Mouse (Mus musculus) ES-E14 (cell line): Measurements from ENCODE around the gene Emc9. TPM values are rescaled to one million over a fixed set of nuclear protein-coding genes. Genes with fewer than 3 reads are reported as not detected.
A peak's percentile ranks its signal among the peaks of the same experiment; 100 is the strongest.

Experiments
- DNase-seq: peaks from one replicate; pipeline ENCODE4 v3.0.0-alpha.2; 2013; ENCODE audit warnings: low read depth, low spot score
- H3K27ac ChIP-seq: 2 replicates; pipeline ENCODE4 v1.5.1; 2012; ENCODE audit warnings: low read depth, mild to moderate bottlenecking, low read length, moderate library complexity, mixed read lengths; ENCODE audit not compliant: poor library complexity, insufficient read depth, severe bottlenecking
- H3K36me3 ChIP-seq: 2 replicates; pipeline ENCODE4 v1.6.1; 2012; ENCODE audit warnings: mild to moderate bottlenecking, low read length, moderate library complexity, mixed read lengths; ENCODE audit not compliant: control insufficient read depth, poor library complexity, insufficient read depth, severe bottlenecking
- H3K4me1 ChIP-seq, 2 experiments: fragments of 150-350 bp in 1 of 2; sonication (generic) in 1 of 2; 2 replicates each; pipeline ENCODE4 v1.6.1; 2012; ENCODE audit warnings: low read length in 2 of 2, mild to moderate bottlenecking in 1 of 2, mixed read lengths in 1 of 2; ENCODE audit not compliant: control insufficient read depth in 2 of 2, insufficient read depth in 2 of 2, poor library complexity in 1 of 2
- H3K4me3 ChIP-seq, 2 experiments: fragments of 150-350 bp in 1 of 2; sonication (generic) in 1 of 2; 2 replicates each; pipeline ENCODE4 v1.5.1; 2012; ENCODE audit warnings: low read length in 2 of 2, low read depth in 1 of 2, mild to moderate bottlenecking in 1 of 2, mixed read lengths in 1 of 2; ENCODE audit not compliant: insufficient read depth in 1 of 2, poor library complexity in 1 of 2, severe bottlenecking in 1 of 2
- H3K9ac ChIP-seq: 2 replicates; pipeline ENCODE4 v1.6.1; 2012; ENCODE audit warnings: low read depth, mild to moderate bottlenecking, low read length, mixed read lengths; ENCODE audit not compliant: poor library complexity, insufficient read depth, severe bottlenecking
- H3K9me3 ChIP-seq: fragments of 150-350 bp; sonication (generic); 2 replicates; pipeline ENCODE4 v1.6.1; 2012; ENCODE audit warnings: low read depth, mild to moderate bottlenecking, low read length; ENCODE audit not compliant: control insufficient read depth, insufficient read depth
- CHD2 ChIP-seq: IDR thresholded peaks from 2 replicates; pipeline ENCODE4 v1.6.1; 2014; ENCODE audit warnings: mild to moderate bottlenecking, low read depth, low read length, inconsistent platforms
- HCFC1 ChIP-seq: IDR thresholded peaks from 2 replicates; pipeline ENCODE4 v1.6.1; 2012; ENCODE audit warnings: low read length, inconsistent platforms, borderline replicate concordance; ENCODE audit not compliant: insufficient read depth
- MAFK ChIP-seq: IDR thresholded peaks from 2 replicates; pipeline ENCODE4 v1.6.1; 2014; ENCODE audit warnings: mild to moderate bottlenecking, low read depth, low read length, inconsistent platforms; ENCODE audit not compliant: insufficient read depth
- ZC3H11A ChIP-seq: IDR thresholded peaks from 2 replicates; pipeline ENCODE4 v1.6.1; 2012; ENCODE audit warnings: low read depth, mild to moderate bottlenecking, inconsistent platforms, low read length, borderline replicate concordance
- ZNF384 ChIP-seq: IDR thresholded peaks from 2 replicates; pipeline ENCODE4 v1.6.1; 2012; ENCODE audit warnings: low read depth, low read length, inconsistent platforms
- in situ Hi-C, 2 experiments: fragments of 600-800 bp; cut with MboI; formaldehyde crosslinking; loops; one replicate each; pipeline ENCODE4 v1.15.1; 2025; ENCODE audit warnings: low sequenced_read_pairs in 2 of 2, inconsistent platforms in 1 of 2; ENCODE audit not compliant: unreplicated experiment in 2 of 2
- total RNA-seq: library from RNA; depleted of rRNA; stranded (reverse); fragments of 300-350 nt; gene quantifications from 2 replicates; pipeline ENCODE4 v1.2.3, GENCODE M21; 2012

The Emc9 gene
- total RNA-seq, 1 experiment: 4.9 TPM

DNA sequence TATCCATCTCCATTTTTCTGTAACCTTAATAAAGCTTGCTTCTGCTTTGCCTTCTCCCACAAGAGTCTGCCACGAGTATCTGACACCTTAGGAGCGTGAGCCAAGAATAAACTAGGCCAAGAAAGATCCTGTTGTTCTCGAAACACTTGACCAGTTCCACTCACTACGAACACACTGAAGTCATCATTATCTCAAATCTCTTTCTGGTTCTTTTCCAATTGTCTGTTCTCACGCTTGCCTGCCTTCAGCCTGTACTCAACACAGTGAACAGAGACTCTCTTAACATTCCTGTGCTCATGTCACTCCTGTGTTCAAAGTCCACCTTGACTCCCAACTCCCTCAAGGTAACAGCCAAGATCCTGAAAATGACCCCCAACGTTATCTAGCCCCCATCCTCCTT lies 28.2 kb upstream of the Emc9 start:
- H3K27ac ChIP-seq: no peak overlapping the region
- peaks cover 0 to 2% of the 10 kb centered on the region in 2 experiments; a peak in 1 of 4 replicates for H3K4me1 ChIP-seq
- peaks cover 9% of the 10 kb centered on the region for H3K36me3 ChIP-seq
- no peak for DNase-seq
- in situ Hi-C loops: no loop called here
- H3K9ac ChIP-seq: no peak overlapping the region
- H3K9me3 ChIP-seq: no peaks in the 10 kb centered on the region
- no peak for TF ChIP-seq ZC3H11A
- TF ChIP-seq MAFK: no peak
- no peak for TF ChIP-seq CHD2
- no peak for TF ChIP-seq HCFC1
- TF ChIP-seq ZNF384: no peak
- no peak overlapping the region for H3K4me3 ChIP-seq

DNA sequence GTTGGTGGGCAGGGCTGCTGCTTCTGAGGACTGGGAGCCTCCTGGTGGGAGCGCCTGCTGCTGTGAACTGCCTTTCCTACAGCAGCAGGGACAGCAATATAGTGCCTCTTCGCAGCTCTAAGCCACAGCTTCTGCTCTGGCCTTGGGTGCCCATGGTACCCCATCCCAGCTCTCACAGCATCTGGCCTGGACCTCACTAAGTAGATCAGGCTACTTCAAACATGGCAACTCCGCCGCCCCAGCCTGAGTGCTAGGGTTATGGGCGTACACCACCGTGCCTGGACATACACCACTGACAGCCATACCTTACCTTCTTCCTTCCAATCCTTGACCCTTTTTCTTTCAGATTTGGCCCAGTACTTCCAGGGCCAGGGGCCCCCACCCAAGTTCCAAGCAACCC lies 23.2 kb upstream of the Emc9 start:
- peaks cover 29% of the 10 kb centered on the region for H3K36me3 ChIP-seq
- H3K9ac ChIP-seq: no peak overlapping the region
- H3K4me1 ChIP-seq: peaks cover 0 to 9% of the 10 kb centered on the region in 2 experiments; a peak in 2 of 4 replicates
- in situ Hi-C loops: no loop called here
- no peak overlapping the region for H3K4me3 ChIP-seq
- TF ChIP-seq HCFC1 (no peak), ZNF384 (no peak), ZC3H11A (no peak), CHD2 (no peak), MAFK (no peak)
- no peaks in the 10 kb centered on the region for H3K9me3 ChIP-seq
- no peak for DNase-seq
- H3K27ac ChIP-seq: no peak overlapping the region

DNA sequence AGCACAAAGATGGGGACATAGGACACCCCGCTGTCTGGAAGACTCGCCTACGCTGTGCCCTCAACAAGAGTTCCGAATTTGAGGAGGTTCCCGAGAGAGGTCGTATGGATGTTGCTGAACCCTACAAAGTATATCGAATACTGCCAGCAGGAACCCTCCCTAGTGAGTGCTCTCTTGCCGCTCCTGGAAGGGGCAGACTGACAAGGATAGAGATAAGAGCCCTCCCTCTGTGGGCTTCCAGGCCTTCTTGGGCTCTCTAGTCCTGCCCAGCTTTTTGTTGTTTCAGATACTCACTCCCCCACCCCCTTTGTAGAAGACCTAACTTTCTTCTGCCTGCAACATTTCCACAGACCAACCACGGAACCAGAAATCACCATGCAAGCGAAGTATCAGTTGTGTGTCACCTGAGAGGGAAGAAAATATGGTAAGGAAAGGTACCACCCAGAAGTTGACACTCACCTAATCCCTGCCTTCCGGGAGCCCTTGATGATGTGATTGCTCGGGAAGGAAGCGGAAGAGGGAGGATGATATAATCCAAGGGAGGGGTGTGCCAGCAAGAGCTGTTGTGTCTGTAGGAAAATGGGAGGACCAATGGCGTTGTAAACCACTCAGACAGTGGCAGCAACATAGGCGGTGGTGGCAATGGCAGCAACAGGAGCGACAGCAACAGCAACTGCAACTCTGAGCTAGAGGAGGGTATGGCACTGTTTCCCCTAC lies 20.8 kb upstream of the Emc9 start:
- in situ Hi-C loops: no loop called here
- H3K36me3 ChIP-seq: peaks cover 47% of the 10 kb centered on the region
- DNase-seq: no peak
- TF ChIP-seq HCFC1 (no peak), MAFK (no peak), ZNF384 (no peak), ZC3H11A (no peak), CHD2 (no peak)
- no peak overlapping the region for H3K4me3 ChIP-seq
- H3K9ac ChIP-seq: peak overlapping the region; percentile 16; the same call in 1 of the 2 replicates
- no peaks in the 10 kb centered on the region for H3K9me3 ChIP-seq
- H3K4me1 ChIP-seq: peaks cover 0 to 15% of the 10 kb centered on the region in 2 experiments; a peak in 2 of 4 replicates
- H3K27ac ChIP-seq: no peak overlapping the region

DNA sequence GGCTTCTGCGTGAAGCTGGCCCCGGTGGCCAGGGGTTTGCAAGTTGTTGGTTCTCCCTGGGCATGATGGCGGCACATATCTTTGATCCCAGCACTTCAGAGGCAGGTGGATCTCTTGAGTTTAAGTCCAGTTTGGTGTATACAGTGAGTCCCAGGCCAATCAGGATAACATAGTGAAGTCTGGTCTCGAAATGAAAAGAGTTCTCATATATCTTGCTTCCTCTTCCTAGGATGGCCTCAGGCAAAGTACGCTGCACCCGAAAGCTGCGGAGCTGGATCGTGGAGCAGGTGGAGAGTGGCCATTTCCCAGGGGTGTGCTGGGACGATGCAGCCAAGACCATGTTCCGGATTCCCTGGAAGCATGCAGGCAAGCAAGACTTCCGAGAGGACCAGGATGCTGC lies 19.7 kb upstream of the Emc9 start:
- H3K36me3 ChIP-seq: peaks cover 45% of the 10 kb centered on the region
- H3K9me3 ChIP-seq: no peaks in the 10 kb centered on the region
- peak overlapping the region; percentile 96; the same call in 1 of the 2 replicates for H3K27ac ChIP-seq
- peak overlapping the region; percentile 56 to 59; a peak in 3 of 4 replicates for H3K4me3 ChIP-seq
- in situ Hi-C loops: no loop called here
- peak overlapping the region; percentile 54; the same call in 1 of the 2 replicates for H3K9ac ChIP-seq
- H3K4me1 ChIP-seq: peaks cover 0 to 15% of the 10 kb centered on the region in 2 experiments; a peak in 2 of 4 replicates
- TF ChIP-seq CHD2: no peak
- TF ChIP-seq ZC3H11A: no peak
- TF ChIP-seq HCFC1: no peak
- no peak for TF ChIP-seq ZNF384
- TF ChIP-seq MAFK: no peak
- no peak for DNase-seq
